Mouse (Mus musculus): ENCODE measurements around the gene Slc19a1.

GRCm38 (mm10) chr10:77104327-77104726 lies 72.3 kb downstream of the Slc19a1 start:
- TF ChIP-seq CTCF (IDR thresholded peaks at IDR 0.05; ENCODE audit: low read depth), result no peak
- TF ChIP-seq EP300 (IDR thresholded peaks at IDR 0.05; ENCODE audit: low read depth), result no peak
